Mouse (Mus musculus) heart, adult 2 months (tissue): ENCODE data around the gene Cyp24a1.

Experiments used
- CTCF ChIP-seq: fragments of 200-600 bp; IDR thresholded peaks from 2 replicates; pipeline ENCODE4 v1.8.1; 2022; ENCODE audit warnings: antibody characterized with exemption, mild to moderate bottlenecking, moderate library complexity
- EP300 ChIP-seq: fragments of 200-500 bp; IDR thresholded peaks from 2 replicates; pipeline ENCODE4 v1.6.1; 2011; ENCODE audit warnings: low read depth, low read length, control low read depth; ENCODE audit not compliant: insufficient read depth
- POLR2A ChIP-seq: fragments of 200-500 bp; IDR thresholded peaks from 2 replicates; pipeline ENCODE4 v1.6.1; 2011; ENCODE audit warnings: mild to moderate bottlenecking, low read depth, low read length, control low read depth; ENCODE audit not compliant: insufficient read depth

DNA sequence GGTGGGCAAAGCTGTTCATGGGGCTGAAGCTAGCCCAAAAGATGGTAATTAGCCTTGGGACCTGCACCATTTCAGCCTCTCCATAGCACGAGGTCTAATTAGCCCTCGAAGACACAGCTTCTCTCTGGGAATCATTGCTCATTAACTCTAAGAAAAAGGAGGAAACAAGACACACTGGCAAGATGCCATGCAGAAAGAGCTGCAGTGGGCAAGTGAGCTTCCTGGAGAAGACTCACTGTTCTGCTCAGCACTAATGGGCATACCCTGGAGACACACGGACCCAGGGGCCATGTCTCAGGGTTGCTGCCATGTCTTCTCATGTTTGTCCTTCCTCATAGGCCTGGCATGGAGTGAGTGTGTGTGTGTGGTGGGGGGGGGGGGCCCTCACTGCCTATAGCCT is 47.2 kb upstream of the Cyp24a1 start:
- TF ChIP-seq CTCF (no peak), POLR2A (no peak), EP300 (no peak)
